Mouse (Mus musculus) thymus, postnatal 0 days (tissue): Measurements from ENCODE around the gene Chchd3. TPM values are rescaled to one million over a fixed set of nuclear protein-coding genes. Genes with fewer than 3 reads are reported as not detected.

Experiments
- DNase-seq: peaks from one replicate; pipeline ENCODE4 v3.0.0-alpha.2; 2015; ENCODE audit warnings: low spot score
- polyA plus RNA-seq: library from polyadenylated mRNA; unstranded; fragments of >200 nt; fragmentation: Nextera tagmentation; extraction: Ambion mirVana; gene quantifications from 2 replicates; pipeline ENCODE4 v1.2.1, GENCODE M21; 2015

Gene Chchd3
- polyA plus RNA-seq, 1 experiment from 2014 or later, result 208 TPM

DNA sequence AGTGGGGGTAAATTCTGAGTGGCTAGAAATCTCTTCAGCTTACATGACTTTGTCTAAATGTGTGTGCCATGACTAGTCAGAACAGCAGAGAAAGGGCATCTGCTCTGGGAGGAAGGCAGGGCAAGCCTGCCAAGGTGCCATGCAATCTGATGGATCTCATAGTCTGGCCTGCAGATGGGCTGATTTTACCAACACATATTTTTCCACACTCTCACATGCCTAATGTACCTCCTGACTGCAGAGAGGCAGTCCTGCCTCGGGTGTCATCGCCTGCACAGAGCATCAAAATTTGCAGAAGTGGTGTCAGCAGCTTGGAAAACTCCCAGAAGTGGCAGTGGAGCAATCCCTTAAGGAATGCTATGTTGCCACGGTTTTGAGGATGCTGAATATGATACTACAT lies 55.5 kb downstream of the Chchd3 start:
- no peak for DNase-seq

DNA sequence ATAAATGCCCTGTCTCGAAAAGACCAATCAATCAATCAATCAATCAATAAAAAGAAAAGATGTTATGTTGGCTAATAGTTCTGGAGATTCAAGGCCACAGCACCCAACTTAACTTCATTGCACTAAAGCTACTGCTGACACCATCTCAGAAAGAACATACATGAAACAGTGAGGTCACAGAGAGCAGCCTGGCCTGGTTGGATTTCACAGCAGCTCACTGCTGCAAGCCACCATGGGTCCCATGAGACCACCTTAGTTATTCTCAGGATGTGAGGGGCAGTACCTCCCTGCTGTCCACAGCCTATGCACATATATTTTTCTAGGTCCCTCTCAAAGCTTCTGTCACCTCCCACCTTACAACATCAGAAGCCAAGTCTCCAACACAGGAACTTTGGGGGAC lies 57.1 kb downstream of the Chchd3 start:
- no peak for DNase-seq

DNA sequence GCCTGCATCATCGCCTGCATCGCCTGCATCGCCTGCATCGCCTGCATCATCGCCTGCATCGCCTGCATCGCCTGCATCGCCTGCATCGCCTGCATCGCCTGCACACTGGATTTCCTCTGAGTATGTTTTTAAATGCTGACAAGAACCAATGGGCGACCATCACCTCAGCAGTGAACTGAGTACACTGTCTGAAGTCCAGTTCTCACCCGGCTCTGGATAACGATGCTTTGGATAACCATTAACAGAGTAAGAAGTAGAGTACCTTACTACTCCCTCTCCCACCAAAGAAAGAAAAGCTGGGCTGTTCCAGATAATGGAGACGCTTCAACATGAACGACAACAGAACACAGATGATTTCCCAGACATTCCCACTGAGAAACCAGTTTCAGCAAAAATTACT lies 58.8 kb downstream of the Chchd3 start:
- no peak for DNase-seq

DNA sequence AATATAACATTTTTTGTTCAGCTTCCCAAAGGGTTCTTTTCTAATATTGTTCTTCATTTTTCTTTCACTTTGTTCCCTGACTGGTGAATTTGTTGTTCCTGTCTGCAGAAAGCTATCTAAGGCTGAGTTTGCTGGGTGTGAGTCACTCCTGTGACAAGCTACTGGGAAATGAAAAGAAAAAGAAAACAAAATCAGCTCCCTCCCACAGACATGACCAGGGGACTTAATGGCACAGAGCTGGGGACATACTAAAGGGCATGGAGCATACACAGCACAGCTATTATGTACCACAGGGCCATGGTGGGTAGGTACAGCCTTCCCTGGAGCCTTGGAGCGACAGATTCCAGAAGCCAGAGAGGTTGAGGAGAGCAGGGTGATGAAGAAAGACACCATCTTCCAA lies 63.5 kb downstream of the Chchd3 start:
- no peak for DNase-seq

DNA sequence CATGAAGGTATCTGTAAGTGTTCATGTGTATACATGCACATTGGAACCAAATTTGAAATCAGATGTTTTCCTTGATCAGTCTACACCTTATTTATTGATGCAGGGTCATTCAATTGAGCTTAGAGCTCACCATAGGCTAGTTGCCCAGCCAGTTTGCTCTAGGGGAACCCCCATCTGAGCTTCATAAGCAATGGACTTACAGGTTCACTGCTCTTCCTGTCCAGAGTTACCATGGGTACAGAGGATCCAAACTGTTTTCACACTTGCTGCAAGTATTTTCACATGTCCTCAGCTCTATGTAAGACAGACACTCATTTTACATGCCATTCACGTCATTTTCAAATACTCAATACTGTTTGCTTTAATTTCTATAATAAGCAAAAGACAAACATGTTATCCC lies 66.2 kb downstream of the Chchd3 start:
- no peak for DNase-seq

DNA sequence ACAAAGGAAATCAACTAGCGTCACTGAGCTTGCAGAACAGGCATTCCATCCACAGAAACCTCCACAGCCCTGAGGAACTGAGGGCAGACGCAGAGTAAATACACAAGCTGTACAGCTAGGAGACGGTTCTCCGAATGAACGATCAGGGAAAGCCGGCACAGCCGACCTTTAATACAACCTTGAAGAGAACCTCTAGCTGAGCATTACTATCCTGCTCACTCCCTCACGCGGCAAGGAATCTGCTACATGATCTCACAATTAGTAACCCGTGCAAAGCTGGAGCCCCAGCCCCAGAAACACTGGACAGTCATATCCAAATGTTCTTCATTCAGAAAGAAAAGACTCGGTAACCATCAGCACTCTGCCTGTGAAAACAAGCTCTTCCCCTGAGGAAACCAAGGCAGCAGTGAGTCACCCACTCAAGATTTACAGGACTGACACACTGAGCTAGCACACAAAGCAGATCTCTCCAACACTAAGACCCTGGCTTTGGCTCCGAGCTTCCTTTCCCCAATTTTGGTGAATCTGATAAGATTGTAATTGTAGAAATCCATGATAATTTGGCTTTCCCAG lies 69.9 kb downstream of the Chchd3 start:
- DNase-seq, result no peak

DNA sequence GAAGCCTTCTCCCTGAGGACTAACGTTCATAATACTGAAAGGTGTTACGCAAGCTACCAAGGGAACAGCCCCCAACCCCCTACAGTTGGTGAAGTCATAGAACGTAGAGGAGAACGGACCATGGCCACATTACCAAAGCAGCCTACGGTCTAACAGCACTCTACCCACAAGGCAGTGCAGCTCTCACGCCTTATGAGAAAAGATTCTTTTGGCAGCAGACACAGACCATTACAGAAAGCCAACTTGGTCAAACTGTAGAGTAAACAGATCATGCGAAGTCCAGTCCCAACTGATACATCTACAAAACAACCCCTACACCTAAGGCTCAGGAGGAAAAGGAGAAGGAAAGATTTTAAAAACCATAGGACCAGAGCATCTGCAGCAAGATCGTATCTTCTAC lies 71.5 kb downstream of the Chchd3 start:
- DNase-seq, result no peak

DNA sequence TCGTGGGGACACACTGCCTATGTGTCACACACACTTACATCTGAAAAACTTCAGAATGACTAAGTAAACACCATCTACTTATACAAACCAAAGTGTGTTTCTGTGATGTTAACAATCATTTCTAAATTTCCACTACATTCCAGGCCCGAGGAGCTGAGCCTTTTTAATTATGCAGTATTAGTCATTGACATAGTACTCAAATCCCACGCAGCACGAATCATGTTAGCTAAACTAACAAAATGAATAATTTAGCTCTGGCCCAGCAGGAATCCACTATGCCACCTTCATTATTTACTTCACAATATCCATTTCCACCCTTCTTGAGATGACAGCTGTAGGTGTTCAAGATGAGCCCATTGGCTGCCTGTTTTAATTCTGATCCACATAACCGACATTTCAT lies 76.2 kb downstream of the Chchd3 start:
- DNase-seq, result no peak

DNA sequence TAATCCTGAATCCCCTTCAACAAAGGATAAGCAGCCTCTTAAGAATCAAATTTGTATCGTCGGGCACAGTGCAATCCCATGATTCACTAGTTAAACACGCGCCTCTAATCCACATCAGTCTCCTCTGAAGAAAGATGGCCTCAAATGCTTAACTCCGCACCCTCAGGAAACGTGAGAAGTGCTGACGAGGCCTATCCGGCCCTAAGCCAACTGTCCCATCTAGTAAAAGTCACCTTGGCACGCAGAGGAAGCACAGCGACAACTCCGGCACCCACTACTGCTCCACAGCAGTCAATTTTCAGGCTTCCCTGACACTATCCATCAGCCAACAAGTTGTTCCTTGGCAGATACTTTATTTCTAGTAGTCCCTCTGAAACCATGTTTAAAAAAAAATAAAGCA lies 78.8 kb downstream of the Chchd3 start:
- no peak for DNase-seq

DNA sequence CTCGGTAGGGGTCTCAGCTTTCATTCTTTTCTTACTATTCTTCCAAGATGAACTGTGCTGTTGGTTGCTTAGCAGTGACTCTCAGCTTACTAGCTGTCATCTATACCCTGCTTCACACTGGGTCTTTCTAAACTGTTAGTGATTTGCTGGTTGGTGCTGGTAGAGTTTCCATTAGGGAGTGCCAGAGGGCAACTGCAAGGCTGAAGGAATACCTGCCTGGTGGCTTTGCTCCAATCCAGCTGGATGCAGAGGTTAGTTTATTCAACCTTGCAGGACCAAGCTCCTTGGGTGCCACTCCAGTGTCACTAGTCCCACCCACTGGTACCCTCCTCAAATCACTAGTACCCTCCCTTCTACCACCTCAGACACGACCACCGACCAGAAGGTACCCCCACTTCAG lies 81.2 kb downstream of the Chchd3 start:
- no peak for DNase-seq

DNA sequence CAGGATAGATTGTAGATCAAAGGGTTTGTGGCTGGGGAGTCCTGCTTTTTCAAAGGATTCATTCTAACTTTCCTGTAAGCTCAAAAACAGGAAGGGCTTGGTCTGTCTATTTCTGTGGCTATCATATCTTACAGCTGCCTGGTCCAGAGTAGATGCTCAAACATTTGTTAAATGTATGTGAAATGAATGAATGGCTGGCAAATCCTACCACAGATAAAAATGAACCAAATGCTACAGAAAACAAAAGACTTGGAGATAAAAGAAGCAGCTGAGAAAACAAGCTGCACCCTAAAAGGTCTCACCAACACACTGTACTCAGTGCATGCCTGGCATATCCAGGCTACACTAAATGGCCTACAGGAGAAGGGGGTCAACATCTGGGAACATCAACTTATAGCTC lies 88.1 kb downstream of the Chchd3 start:
- DNase-seq, result no peak

DNA sequence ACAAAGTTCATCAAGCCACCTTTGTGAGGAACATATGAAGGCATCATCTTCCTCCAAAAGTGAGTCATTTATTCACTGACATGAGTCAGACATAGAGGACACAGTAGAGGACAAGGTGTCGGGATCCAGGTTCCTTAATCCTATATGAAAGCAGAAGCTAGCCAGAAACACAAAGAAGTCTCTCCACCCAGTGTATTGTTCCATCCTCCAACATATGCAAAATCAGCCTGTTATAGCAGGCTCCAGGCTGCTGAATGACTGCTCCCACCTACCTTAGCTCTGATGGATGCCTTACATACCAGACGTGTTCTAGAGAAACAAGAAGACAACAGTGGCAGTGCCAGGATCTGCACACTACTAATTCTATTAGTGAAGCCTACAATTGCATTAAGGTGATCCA lies 91.1 kb downstream of the Chchd3 start:
- DNase-seq, result no peak

DNA sequence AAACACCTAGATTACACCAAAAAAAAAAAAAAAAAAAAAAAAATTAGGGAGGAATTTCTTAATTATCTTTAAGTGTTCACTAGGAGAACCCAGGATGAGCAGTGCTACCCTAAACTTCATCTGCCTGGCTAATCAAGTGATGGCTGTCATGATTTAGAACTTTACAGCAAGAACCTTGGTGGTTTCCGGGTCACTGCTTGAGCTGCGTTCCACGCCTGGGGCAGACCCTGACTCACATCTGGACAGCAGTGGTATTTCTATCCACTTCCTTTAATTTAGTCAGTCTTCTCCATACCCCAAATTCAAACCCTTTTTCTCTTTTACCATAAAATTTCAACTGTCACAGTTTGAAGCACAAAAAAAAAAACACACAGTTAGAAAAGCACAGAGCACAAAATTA lies 98.0 kb downstream of the Chchd3 start:
- no peak for DNase-seq

DNA sequence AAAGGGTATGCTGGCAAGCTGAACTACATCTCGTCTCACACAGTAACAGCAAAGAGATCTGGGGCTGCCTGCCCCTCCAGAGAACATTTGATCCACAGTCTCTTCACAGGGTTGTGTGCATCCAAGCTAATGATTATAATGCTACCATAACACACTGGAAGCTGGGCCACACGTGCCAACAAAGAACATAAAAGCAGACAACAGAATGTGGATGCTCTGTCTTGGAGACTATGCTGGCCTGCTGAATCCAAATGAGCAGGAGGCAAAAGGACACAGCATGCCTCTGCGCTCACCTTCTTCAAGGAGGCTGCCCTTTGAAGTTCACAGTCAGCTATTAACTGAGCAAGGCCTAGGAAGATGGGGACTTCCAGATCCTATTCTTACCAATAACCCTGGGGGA lies 98.6 kb downstream of the Chchd3 start:
- no peak for DNase-seq

DNA sequence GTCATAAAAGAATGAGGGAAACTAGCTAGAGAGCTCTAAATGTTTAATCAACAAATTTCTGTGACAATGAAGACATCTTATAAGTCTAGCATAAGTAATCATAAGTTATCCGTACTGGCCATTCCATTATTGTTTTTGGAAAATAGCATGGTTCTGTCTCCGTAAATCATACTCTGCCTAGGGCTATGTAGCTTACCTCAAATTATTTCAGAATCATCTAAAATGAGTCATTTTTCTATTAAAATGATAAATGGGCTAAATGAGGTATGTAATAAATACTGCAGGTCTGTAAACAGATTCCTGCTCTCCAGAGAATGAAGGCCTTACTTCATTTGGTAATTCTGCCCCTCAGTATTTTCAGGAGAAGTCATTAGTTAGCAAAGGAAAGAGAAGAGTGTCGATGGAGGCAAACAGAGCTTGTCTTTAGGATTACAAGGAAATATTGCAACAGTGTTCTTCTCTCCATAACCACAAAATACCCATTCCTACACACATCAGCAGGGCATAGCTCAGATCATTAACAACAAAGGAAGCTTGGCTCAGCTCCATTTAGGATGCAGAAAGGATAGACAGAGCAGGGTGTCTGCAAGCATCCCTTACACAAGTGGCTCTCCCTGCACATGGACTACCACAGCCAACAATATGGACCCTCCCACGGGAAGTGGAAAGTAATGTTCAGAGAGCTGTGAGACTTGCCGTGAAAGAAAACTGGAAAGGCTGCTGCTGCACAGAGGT lies 100.1 kb downstream of the Chchd3 start:
- no peak for DNase-seq

DNA sequence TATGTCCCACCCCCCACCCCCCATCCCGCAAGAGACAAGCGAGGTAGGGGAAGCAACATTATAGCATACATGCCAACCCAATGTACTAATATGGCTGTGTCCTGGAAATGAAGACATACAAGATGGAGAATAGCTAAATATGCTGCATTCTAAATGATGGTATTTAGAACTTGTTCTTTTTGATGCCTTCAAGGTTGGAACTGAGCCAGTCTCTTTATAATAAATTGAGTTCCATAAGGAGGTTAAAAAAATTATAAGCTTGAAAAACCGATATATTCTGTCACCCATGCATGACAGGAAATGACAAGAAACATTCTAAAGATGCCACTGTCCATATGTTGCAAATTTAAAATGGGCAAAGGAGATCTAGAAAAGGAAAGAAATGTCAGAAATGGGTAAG lies 104.6 kb downstream of the Chchd3 start:
- DNase-seq, result no peak

DNA sequence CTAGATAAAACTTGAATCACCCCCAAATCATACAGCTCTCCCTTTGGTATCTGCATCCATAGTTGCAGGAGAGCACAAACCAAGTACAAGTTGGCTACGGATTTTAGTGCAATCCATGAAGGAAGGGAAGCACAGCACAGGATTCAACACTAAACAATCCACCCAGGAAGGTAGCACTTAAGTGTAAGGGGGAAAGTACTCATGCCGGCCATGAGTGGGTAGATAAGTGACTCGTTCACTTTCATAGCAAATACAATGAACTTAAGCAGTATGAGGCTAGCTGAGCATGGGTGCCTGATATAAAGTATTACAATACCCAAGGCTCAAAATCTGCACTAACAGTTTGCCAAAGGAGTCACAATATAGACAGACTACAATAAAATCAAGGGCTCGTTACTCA lies 109.1 kb downstream of the Chchd3 start:
- no peak for DNase-seq

DNA sequence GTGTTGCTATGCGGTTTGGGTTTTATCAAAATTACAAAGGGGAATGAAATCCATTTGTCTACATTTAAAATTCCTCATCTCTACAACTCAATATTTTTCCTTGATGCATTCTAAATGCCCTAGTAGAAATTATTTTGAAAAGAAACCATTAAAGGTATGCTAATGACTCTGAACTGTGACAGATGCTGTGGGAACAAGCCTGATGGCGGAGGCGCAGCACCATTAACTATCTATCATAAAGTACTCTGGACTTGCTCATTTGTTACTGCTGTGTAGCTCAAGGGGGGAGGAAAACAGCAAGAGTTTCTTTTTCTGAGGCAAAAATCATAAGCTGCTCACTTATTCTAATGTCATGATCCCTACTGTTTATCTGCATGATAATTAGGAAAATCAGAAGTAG lies 110.4 kb downstream of the Chchd3 start:
- DNase-seq, result no peak

DNA sequence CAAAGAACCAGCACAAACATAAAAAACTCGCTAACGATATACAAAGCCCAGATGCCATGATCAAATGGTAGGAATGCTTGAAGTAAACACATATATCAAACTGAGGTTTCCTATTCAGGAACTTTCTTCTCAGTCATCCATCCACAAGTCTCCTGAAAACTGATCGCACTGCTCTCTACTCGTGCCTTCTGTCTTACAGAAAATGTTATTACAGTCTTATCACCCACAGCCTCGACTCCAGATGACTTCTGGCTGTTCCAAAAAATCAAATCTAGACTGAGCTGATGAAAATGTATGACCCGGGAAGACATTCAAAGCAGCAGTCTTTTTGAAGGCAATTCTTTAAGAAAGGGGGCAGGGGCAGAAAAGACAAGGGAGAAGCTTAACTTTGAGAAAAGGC lies 112.8 kb downstream of the Chchd3 start:
- no peak for DNase-seq

DNA sequence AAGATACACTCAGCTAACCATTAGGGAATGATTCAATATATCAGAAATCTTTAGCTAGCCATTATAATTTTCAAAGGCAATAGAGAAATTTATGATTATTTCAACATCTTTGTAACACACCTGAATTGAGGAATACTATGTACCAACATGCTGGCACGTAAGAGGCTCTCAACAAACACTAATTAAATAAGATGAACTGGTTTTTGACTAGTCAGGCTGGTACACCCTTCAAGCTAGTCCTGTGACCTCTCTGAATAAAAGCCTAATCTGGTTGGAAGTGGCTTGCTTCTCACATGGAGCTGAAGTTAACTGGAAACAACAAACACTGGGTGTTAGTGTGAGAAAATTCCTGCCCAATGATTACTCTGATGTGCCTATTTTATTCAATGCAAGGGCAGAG lies 115.1 kb downstream of the Chchd3 start:
- DNase-seq, result no peak

DNA sequence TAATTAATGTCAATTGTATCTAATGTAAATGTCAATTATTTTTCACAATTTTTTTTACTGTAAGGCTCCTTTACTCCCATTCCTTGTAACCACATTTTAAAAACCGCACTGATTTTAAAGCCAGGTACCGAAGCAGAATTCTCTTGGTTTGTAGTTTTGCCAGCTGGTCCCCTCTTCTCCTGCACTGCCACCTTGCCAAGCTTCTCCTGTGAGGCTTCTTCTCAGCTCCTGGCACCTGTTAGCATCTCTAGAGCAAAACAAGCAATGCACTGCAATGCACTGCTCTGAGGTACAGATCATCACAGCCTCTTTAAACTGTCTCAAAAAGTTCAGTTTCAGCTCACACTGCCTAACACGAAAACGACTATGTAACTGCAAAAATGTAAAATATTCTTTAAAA lies 116.4 kb downstream of the Chchd3 start:
- no peak for DNase-seq

DNA sequence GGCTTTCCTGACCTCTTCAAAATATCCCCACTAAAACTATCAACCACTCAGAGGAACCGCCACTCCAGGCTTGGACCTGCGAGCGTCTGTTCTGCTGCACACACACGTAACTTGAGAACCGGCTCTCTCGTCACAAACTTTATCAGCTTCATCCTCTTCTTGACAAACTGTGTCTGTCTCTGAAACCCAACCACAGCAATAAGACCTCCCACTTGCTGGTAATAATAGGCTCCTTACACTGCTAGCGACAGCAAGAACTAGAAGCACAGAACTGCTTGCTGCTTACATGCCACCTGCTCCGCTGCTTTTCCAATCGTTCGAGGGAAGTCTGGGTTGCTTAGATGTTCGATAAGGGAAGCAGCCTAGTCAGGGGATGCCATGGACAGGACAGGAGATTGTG lies 119.8 kb downstream of the Chchd3 start:
- no peak for DNase-seq

DNA sequence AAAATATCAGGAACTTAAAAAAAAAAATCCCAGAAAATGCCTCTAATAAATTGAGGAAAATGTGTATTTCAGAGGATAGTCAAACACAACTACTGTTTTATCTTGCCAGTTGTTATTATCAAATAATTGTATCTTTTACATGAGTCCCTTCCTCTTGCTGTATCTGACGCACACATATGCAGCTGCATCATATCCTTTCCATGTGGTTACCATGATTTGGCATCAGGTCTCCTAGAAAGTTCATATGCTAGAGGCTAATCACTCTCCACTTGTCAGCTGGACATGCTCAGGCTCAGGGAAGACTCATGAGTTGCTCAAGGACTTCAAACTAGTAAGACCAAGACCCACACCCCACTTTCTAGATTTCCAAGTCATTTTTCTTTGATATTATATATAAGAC lies 122.4 kb downstream of the Chchd3 start:
- no peak for DNase-seq

DNA sequence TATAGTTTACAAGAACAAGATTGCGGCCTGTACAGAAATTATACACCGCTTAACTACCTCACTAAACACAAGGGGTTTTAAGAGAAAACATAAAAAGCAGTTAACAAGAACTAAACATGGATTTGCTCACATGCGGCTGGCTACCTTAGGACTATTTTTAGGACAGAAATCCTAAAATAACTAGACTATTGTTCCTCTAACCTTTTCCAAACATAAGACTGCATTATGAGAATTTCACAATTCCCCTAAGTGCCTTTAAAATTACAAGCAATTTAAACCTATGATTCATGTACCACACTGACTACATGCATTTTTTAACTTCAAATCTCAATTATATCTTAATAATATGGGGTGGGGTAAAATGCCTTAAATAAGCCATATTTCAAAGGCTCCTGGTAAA lies 123.3 kb downstream of the Chchd3 start:
- no peak for DNase-seq
